Mouse (Mus musculus) T-helper 1 cell (primary cell): Measurements from ENCODE around the gene Slc43a1.
"Not testable (repeated sequence)": the region's sequence is repeated elsewhere in the genome, so short reads cannot be mapped to it uniquely, and the experiment has no call there.

Source experiments
- in situ Hi-C: fragments of 300-600 bp; cut with MboI, MseI; formaldehyde crosslinking; loops from one replicate; pipeline ENCODE4 v1.15.1; 2025; ENCODE audit warnings: high pct_unique_total_duplicates

Gene Slc43a1

GRCm38 (mm10) chr2:84893359-84893758, 54.7 kb downstream of the Slc43a1 start:
- in situ Hi-C loops, result loop anchor here (5.0 kb wide), 1 partner anchor 119 kb away; no protein-coding TSS in a partner anchor

DNA sequence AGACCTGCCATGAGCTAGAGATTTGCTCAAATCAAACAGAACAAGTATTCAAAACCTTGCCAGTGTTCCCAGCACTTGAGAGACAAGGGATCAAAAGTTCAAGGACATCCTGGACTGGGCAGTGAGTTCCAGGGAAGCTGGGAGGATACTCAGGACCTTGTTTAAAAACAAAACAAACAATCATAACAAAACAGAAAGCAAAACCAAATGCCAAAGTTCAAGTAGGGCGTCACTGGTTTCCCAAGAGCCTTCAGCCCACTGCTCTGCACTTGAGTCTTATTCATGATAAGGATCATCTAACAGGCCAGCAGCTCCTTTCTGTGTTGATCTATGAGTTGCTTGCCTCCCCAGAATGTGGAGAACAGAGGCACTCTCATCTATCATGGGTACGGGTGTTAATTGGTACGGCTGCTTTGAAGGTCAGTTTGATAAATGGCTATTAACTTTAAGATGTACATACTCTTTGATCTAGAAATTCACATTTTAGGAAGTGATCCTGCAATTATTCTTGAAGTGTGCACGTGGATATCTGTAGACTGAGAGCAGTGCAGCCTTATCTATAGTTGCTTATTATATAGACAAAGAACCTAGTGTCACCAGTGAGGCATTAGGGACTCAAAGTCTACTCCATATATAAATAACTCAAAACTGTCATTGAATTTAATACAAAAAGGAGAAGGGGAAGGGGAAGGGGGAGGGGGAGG, 57.0 kb downstream of the Slc43a1 start:
- in situ Hi-C loops, result no loop called here

DNA sequence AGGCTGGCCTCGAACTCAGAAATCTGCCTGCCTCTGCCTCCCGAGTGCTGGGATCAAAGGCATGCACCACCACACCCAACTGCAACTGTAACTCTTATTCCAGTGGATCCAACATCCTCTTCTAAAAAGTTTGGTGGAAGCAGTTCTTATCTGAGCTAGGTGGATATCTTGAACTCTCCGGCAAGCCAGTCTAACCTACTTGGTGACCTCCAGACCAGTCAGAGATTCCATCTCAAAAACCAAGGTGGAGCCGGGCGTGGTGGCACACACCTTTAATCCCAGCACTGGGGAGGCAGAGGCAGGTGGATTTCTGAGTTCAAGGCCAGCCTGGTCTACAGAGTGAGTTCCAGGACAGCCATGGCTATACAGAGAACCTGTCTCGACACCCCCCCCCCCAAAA, 58.0 kb downstream of the Slc43a1 start:
- in situ Hi-C loops, result not testable (repeated sequence)

GRCm38 (mm10) chr2:84912722-84913121, 74.1 kb downstream of the Slc43a1 start:
- in situ Hi-C loops, result no loop called here
